Mouse (Mus musculus) C2C12 (cell line): ENCODE measurements around the gene Eps8.

Source experiments
- CEBPB ChIP-seq: IDR thresholded peaks from one replicate; pipeline ENCODE4 v1.6.1; 2011; ENCODE audit warnings: low read depth, mild to moderate bottlenecking, control low read depth, moderate library complexity
- CTCF ChIP-seq: IDR thresholded peaks from one replicate; pipeline ENCODE4 v1.5.1; 2011; ENCODE audit not compliant: control insufficient read depth, insufficient read depth, insufficient read length
- MYOG ChIP-seq: IDR thresholded peaks from one replicate; pipeline ENCODE4 v1.6.1; 2011; ENCODE audit not compliant: control insufficient read depth, insufficient read length; ENCODE audit errors: extremely low read depth

- TF ChIP-seq CTCF = no peak
- no peak for TF ChIP-seq MYOG
- peak; percentile 62 for TF ChIP-seq CEBPB
Observed at GRCm38 (mm10) chr6:137585229-137585628, 69.4 kb downstream of the Eps8 start.
